Mouse (Mus musculus) ES-Bruce4 (cell line): Measurements from ENCODE around the gene Actr3.

Experiments
- CTCF ChIP-seq: IDR thresholded peaks from one replicate; pipeline ENCODE4 v1.8.1; 2011; ENCODE audit warnings: low read depth, low read length
- EP300 ChIP-seq: IDR thresholded peaks from 2 replicates; pipeline ENCODE4 v1.6.1; 2011; ENCODE audit warnings: low read depth, low read length; ENCODE audit not compliant: insufficient read depth

- no peak for TF ChIP-seq EP300
- no peak for TF ChIP-seq CTCF
These were observed 43.1 kb upstream of the Actr3 start for GRCm38 (mm10) chr1:125478588-125478987.
